Mouse (Mus musculus): ENCODE results near the gene Gm26566. TPM values are rescaled to one million over a fixed set of nuclear protein-coding genes. Genes with fewer than 3 reads are reported as not detected.
"Not testable (repeated sequence)": the region's sequence is repeated elsewhere in the genome, so short reads cannot be mapped to it uniquely, and the experiment has no call there.

The Gm26566 gene
- total RNA-seq, 2 experiments from 2014 or later: 0.22 to 0.48 TPM

DNA sequence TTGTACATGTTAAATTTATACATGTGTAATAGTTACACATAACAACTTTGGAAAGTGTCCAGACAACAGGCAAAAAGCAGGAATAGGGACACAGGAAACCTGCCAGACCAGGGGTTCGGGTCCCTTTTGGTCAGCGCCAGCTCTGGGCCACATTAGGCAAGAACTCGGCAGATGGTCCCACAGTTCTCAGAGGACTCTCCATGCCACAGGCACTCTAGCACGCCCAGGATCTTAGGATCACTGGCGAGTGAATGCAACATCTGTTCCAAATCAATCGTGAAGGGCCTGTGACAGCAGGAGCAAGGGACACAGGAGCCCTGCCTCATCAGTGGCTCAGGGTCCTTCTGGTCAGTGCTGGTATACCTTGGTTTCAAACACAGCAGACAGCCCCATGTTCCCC lies 28.3 kb downstream of the Gm26566 start:
- DNase-seq: no peak
- intact Hi-C loops (cut with DNase I): no loop called here

DNA sequence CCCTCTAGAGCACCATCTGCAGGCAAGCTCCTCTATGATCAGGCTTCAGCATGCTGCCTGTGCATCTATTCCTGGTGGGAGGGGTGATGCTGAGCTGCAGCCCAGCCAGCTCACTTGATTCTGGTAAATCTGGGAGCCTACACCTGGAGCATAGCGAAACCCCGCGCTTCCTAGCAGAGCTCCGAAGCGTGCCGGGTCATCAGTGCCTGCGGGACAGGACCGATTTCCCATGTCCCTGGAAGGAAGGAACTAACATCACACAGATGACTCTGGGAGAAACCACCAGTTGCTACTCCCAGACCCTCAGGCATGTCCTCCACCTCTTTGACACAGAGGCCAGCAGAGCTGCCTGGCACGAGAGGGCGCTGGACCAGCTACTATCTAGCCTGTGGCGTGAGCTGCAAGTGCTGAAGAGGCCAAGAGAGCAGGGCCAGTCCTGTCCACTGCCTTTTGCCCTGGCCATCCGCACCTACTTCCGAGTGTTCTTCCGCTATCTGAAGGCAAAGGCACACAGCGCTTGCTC lies 33.3 kb downstream of the Gm26566 start, which contains the start of gene Gm13271:
Gene Gm13271 (plus strand): TSS at position 51 of the 523 bp plus-strand sequence.
- H3K4me3 ChIP-seq; intact Hi-C loops (cut with DNase I); H3K27ac ChIP-seq: not testable (repeated sequence)
- TF ChIP-seq CTCF (IDR thresholded peaks at IDR 0.05): peak; percentile 34; the same call in 1 of the 2 replicates
- peak; percentile 60 for DNase-seq

More for the DNA sequence above, 28.3 kb downstream of the Gm26566 start:
- TF ChIP-seq CTCF (IDR thresholded peaks at IDR 0.05): no peak
- Histone ChIP-seq H3K27ac (no peak overlapping the region), H3K4me3 (no peak overlapping the region)

DNA sequence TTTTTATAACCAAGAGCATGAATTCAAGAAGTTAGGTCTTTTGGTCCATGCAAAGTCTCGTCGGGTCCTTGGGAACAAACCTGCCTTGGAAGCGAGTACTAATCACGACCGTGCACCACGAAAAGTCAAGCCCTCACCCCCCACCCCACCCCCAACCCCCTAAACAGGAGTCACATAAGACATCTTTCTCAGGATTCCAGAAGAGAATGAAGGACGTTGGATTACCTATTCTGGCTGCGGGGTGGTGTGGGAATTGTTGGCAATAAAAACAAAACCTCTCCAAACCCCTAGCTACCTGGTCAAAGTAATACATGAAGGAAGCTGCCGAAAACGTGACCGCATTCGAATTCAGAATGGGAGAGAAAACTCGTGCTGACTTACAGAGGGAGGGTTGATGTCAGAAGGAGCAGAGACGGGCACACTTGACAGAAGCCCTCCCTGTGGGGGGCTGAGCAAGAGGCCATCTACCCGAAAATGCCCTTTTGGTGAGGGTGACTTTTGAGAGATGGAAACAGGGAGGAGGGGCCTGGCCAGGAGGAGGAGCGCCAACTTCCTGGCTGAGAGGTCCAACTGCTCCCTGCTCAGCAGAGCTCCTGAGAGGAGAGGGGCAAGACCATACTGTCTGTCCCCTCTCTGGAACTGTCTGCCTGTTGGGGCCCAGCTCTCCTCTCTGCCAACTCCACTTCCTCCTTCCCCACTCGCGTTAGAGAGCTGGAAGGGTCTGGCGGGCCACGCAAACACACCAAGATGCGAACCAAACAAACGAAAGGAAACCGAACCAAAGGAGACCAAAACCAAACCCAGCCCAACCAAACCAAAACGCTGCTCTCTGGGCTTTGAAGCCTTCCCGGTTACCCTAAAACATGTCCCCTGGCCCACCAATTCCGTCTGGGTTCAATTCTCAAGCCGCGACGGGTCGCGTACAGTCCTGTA lies 35.2 kb downstream of the Gm26566 start:
- DNase-seq: not testable (repeated sequence)
- intact Hi-C loops (cut with DNase I): loop anchor here (2.0 kb wide), 1 partner anchor 16 kb away; no protein-coding TSS in a partner anchor
- Histone ChIP-seq H3K4me3 (peak overlapping the region; percentile 75), H3K27ac (peak overlapping the region; percentile 86)

DNA sequence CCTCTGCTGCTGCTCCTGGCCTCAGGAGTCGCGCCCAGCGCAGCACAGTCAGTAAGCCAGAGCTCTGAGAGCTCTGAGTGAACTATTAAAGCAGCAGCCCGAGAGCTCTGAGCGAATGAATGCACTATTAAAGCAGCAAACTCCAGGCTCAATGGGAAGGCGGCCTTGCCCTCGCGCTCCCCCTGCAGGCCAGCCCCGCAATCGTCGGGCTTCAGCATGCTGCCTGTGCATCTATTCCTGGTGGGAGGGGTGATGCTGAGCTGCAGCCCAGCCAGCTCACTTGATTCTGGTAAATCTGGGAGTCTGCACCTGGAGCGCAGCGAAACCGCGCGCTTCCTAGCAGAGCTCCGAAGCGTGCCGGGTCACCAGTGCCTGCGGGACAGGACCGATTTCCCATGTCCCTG lies 36.0 kb downstream of the Gm26566 start:
- Histone ChIP-seq H3K4me3 (peak overlapping the region; percentile 75), H3K27ac (peak overlapping the region; percentile 86)
- intact Hi-C loops (cut with DNase I): loop anchor here (2.0 kb wide), 1 partner anchor 17 kb away; no protein-coding TSS in a partner anchor
- DNase-seq: peak; percentile 83
- TF ChIP-seq CTCF (IDR thresholded peaks at IDR 0.05): peak; percentile 66

GRCm38 (mm10) chr4:88758751-88759150 lies 37.1 kb downstream of the Gm26566 start:
- intact Hi-C loops (cut with DNase I); H3K27ac ChIP-seq; DNase-seq; H3K4me3 ChIP-seq: not testable (repeated sequence)

DNA sequence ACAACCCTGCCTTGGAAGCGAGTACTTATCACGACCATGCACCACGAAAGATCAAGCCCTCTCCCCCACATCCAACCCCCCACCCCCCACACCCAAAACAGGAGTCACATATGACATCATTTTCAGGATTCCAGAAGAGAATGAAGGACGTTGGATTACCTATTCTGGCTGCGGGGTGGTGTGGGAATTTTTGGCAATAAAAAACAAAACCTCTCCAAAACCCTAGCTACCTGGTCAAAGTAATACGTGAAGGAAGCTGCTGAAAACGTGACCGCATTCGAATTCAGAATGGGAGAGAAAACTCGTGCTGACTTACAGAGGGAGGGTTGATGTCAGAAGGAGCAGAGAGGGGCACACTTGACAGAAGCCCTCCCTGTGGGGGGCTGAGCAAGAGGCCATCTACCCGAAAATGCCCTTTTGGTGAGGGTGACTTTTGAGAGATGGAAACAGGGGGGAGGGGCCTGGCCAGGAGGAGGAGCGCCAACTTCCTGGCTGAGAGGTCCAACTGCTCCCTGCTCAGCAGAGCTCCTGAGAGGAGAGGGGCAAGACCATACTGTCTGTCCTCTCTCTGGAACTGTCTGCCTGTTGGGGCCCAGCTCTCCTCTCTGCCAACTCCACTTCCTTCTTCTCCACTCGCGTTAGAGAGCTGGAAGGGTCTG lies 38.1 kb downstream of the Gm26566 start, which contains the start of gene Gm13283:
Gene Gm13283 (plus strand): TSS at position 510 of the 659 bp plus-strand sequence.
- peak; percentile 51 for DNase-seq
- Histone ChIP-seq H3K27ac (peak within 1 kb of the TSS; percentile 71), H3K4me3 (peak within 1 kb of the TSS; percentile 61)
- intact Hi-C loops (cut with DNase I): not testable (repeated sequence)

DNA sequence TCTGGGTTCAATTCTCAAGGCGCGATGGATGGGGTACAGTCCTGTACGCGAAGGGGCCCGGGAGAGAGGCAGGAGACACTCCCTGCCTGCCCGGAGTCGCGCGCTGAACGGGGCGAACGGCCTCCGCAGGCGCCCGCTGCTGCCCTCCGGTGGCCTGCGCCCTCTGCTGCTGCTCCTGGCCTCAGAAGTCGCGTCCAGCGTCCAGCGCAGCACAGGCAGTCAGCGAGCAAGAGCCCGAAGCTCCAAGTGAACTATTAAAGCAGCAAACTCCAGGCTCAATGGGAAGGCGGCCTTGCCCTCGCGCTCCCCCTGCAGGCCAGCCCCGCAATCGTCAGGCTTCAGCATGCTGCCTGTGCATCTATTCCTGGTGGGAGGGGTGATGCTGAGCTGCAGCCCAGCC lies 38.8 kb downstream of the Gm26566 start:
- H3K4me3 ChIP-seq: peak overlapping the region; percentile 61
- intact Hi-C loops (cut with DNase I): not testable (repeated sequence)
- peak overlapping the region; percentile 71 for H3K27ac ChIP-seq

GRCm38 (mm10) chr4:88761776-88762175 lies 40.2 kb downstream of the Gm26566 start:
- intact Hi-C loops (cut with DNase I); H3K4me3 ChIP-seq; H3K27ac ChIP-seq: not testable (repeated sequence)
- DNase-seq: peak; percentile 51

More for the DNA sequence above, 38.8 kb downstream of the Gm26566 start:
- TF ChIP-seq CTCF (IDR thresholded peaks at IDR 0.05): peak; percentile 64
- peak; percentile 87 for DNase-seq

GRCm38 (mm10) chr4:88762341-88762740 lies 40.7 kb downstream of the Gm26566 start:
- H3K4me3 ChIP-seq; DNase-seq; H3K27ac ChIP-seq; intact Hi-C loops (cut with DNase I): not testable (repeated sequence)

DNA sequence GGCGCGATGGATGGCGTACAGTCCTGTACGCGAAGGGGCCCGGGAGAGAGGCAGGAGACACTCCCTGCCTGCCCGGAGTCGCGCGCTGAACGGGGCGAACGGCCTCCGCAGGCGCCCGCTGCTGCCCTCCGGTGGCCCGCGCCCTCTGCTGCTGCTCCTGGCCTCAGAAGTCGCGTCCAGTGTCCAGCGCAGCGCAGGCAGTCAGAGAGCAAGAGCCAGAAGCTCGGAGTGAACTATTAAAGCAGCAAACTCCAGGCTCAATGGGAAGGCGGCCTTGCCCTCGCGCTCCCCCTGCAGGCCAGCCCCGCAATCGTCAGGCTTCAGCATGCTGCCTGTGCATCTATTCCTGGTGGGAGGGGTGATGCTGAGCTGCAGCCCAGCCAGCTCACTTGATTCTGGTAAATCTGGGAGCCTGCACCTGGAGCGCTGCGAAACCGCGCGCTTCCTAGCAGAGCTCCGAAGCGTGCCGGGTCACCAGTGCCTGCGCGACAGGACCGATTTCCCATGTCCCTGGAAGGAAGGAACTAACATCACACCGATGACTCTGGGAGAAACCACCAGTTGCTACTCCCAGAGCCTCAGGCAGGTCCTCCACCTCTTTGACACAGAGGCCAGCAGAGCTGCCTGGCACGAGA lies 41.9 kb downstream of the Gm26566 start:
- Histone ChIP-seq H3K27ac (peak overlapping the region; percentile 65), H3K4me3 (peak overlapping the region; percentile 59)
- intact Hi-C loops (cut with DNase I): not testable (repeated sequence)
- peak; percentile 74 for DNase-seq
- peak; percentile 61 for TF ChIP-seq CTCF (IDR thresholded peaks at IDR 0.05)

Other genes with a start within 250 kb of the Gm26566 start
- not detected for gene Ifnb1, start 199.0 kb upstream of the Gm26566 start, total RNA-seq (2021)
- not detected for gene Ifna15, start 163.6 kb upstream of the Gm26566 start, total RNA-seq (2021)
- not detected for gene Ifna14, start 150.0 kb upstream of the Gm26566 start, total RNA-seq (2021)
- gene Ifna9, start 129.4 kb upstream of the Gm26566 start, total RNA-seq (2021): not detected
- not detected for gene Ifna12, start 118.4 kb upstream of the Gm26566 start, total RNA-seq (2021)
- gene C87499, start 87.4 kb upstream of the Gm26566 start, total RNA-seq (2021): not detected
- gene Ifna13, start 77.3 kb upstream of the Gm26566 start, total RNA-seq (2021): not detected
- gene Ifna16, start 44.9 kb upstream of the Gm26566 start, total RNA-seq (2021): not detected
- gene Ifna2, start 37.9 kb upstream of the Gm26566 start, total RNA-seq (2021): not detected
- gene Ifnab, start 30.4 kb upstream of the Gm26566 start, total RNA-seq (2021): not detected
- 10 to 100 TPM; 51.6 to 58.9 TPM for gene Klhl9, start 660 bp downstream of the Gm26566 start, total RNA-seq (2021)
- not detected for gene Gm13271, start 33.1 kb downstream of the Gm26566 start, total RNA-seq (2021)
- not detected for gene Gm13283, start 38.3 kb downstream of the Gm26566 start, total RNA-seq (2021)
- not detected for gene Gm13290, start 52.0 kb downstream of the Gm26566 start, total RNA-seq (2021)
- not detected for gene Gm13289, start 55.1 kb downstream of the Gm26566 start, total RNA-seq (2021)
- gene Gm13272, start 58.0 kb downstream of the Gm26566 start, total RNA-seq (2021): not detected
- gene Ifnz, start 60.3 kb downstream of the Gm26566 start, total RNA-seq (2021): not detected
- not detected for gene Gm13276, start 63.9 kb downstream of the Gm26566 start, total RNA-seq (2021)
- gene Gm13277, start 66.8 kb downstream of the Gm26566 start, total RNA-seq (2021): not detected
- not detected for gene Gm13278, start 69.7 kb downstream of the Gm26566 start, total RNA-seq (2021)
- gene Gm13275, start 72.7 kb downstream of the Gm26566 start, total RNA-seq (2021): not detected
- gene Gm13279, start 75.6 kb downstream of the Gm26566 start, total RNA-seq (2021): not detected
- not detected for gene Gm13285, start 77.9 kb downstream of the Gm26566 start, total RNA-seq (2021)
- gene Gm13287, start 81.4 kb downstream of the Gm26566 start, total RNA-seq (2021): not detected
- not detected for gene Gm13288, start 83.7 kb downstream of the Gm26566 start, total RNA-seq (2021)
- not detected for gene Ifna7, start 94.4 kb downstream of the Gm26566 start, total RNA-seq (2021)
- gene Ifna11, start 98.2 kb downstream of the Gm26566 start, total RNA-seq (2021): not detected
- gene Ifna6, start 105.6 kb downstream of the Gm26566 start, total RNA-seq (2021): not detected
- not detected for gene Ifna5, start 113.7 kb downstream of the Gm26566 start, total RNA-seq (2021)
- not detected for gene Ifna4, start 120.1 kb downstream of the Gm26566 start, total RNA-seq (2021)
- gene Ifna1, start 128.3 kb downstream of the Gm26566 start, total RNA-seq (2021): not detected
- gene Ifne, start 158.4 kb downstream of the Gm26566 start, total RNA-seq (2021): not detected